7 mouse cellular contexts compared by ENCODE assay signal in the genomic region with DNA sequence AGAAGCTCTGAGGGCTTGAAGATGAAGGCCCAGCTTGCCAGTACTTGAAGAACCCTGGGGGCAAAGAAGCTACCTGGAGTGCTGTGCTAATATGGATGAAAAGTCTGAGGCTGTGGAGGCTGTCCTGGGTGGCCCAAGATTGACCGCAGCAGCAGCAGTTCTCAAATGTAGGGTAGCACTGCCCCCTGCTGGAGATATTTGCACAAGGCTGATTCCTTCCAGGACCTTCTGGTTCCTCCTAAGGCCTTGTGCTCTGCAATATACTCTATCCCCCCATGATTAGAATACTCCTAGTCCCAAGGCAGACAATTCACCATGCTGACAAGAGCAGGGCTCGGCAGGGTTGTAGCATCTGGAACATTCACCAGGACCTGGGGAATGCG.
DNase-seq lines count a peak whose midpoint lies in the region; ATAC-seq lines count a peak whose summit lies in the region.

No protein-coding gene starts in this region.

- no peak overlapping the region for H3K9ac ChIP-seq in limb, embryonic 12.5 days (replicated peaks)
- H3K9ac ChIP-seq in midbrain, embryonic 15.5 days: no peak overlapping the region

- peak; percentile 73 for DNase-seq in adrenal gland, adult 8-10 months
- DNase-seq in embryo, embryonic 11 days: peak; percentile 90
- peak; percentile 77 for DNase-seq in kidney, adult 11 months
- peak; percentile 49 to 79 for DNase-seq in spleen, adult 18-20 months

- H3K27me3 ChIP-seq in limb, embryonic 12.5 days: no peaks in the 10 kb centered on the region
- no peaks in the 10 kb centered on the region for H3K27me3 ChIP-seq in midbrain, embryonic 15.5 days (replicated peaks)

- H3K36me3 ChIP-seq in limb, embryonic 12.5 days: peaks cover 27% of the 10 kb centered on the region
- H3K36me3 ChIP-seq in midbrain, embryonic 15.5 days (replicated peaks): no peaks in the 10 kb centered on the region

- no peak overlapping the region for H3K4me2 ChIP-seq in limb, embryonic 12.5 days
- no peak overlapping the region for H3K4me2 ChIP-seq in midbrain, embryonic 15.5 days

- WGBS in limb, embryonic 12.5 days: 30% methylated on average over 3 of the region's 3 CpGs
- 31% methylated on average over 3 of the region's 3 CpGs for WGBS in midbrain, embryonic 15.5 days

- peak overlapping the region; percentile 54 for H3K27ac ChIP-seq in limb, embryonic 12.5 days
- peak overlapping the region; percentile 60; the same call in 1 of the 2 replicates for H3K27ac ChIP-seq in midbrain, embryonic 15.5 days

- H3K4me3 ChIP-seq in limb, embryonic 12.5 days (replicated peaks): no peak overlapping the region
- no peak overlapping the region for H3K4me3 ChIP-seq in midbrain, embryonic 15.5 days

- peaks cover 42% of the 10 kb centered on the region for H3K4me1 ChIP-seq in limb, embryonic 12.5 days (replicated peaks)
- H3K4me1 ChIP-seq in midbrain, embryonic 15.5 days: peaks cover 23% of the 10 kb centered on the region

- peak; percentile 74 for ATAC-seq in granulocyte monocyte progenitor cell, adult 5-6 weeks (replicated peaks; ENCODE audit: poor library complexity, severe bottlenecking)
- ATAC-seq in limb, embryonic 12.5 days (ENCODE audit: insufficient number of reproducible peaks, insufficient read depth, low FRiP score, low TSS enrichment, low read depth): peak; percentile 48; the same call in 1 of the 2 replicates
- peak; percentile 83 for ATAC-seq in midbrain, embryonic 15.5 days (replicated peaks)

- no peaks in the 10 kb centered on the region for H3K9me3 ChIP-seq in limb, embryonic 12.5 days
- H3K9me3 ChIP-seq in midbrain, embryonic 15.5 days: no peaks in the 10 kb centered on the region
